Mouse (Mus musculus) CH12F3 (cell line): ENCODE measurements around the gene Ascc2.
"Not testable (repeated sequence)": the region's sequence is repeated elsewhere in the genome, so short reads cannot be mapped to it uniquely, and the experiment has no call there.

Source experiments
- in situ Hi-C: fragments of 300-500 bp; cut with MboI; formaldehyde crosslinking; loops from 2 replicates; pipeline ENCODE4 v1.14.3; 2020; ENCODE audit warnings: low sequenced_read_pairs

The Ascc2 gene

GRCm38 (mm10) chr11:4629861-4630280, 7.7 kb upstream of the Ascc2 start:
- in situ Hi-C loops = no loop called here

DNA sequence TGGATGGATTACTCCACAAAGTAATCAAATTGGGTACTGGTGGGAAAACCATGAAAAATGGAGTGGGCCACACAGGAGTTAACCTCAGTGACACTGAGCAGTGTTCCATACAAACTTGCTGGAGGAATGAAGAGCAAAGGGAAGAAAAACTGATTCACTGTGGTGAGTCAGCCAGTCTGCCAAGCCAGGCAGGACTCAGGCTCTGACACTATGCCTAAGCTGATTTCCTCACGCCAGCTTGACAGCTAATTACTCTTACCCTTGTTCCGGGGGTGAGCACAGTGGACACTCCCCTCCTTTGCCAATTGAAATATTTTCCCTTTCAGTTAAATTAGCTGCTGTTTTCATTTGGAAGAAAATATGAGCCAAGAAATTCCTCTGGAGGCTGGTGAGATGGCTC, 4.1 kb upstream of the Ascc2 start:
- in situ Hi-C loops = no loop called here

DNA sequence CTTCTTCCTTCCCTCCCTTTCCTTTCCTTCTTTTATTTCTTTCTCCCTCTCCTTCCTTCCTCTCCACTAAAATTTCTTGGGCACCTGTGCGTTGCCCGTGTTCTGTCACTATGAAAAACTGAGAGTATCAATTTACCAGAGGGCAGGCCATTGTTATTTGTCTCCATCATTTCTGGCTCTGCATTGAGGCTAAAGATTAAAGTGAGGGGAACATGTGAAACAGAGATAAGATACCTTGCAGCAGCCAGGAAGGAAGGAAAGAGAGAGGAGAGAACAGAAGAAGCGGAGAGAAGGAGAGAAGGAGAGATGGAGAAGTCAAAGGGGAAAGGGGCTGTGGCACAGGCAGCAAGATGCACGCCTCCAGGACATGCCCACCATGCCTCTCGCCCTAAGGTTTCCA, 3.2 kb upstream of the Ascc2 start:
- in situ Hi-C loops = no loop called here

GRCm38 (mm10) chr11:4636782-4637342, 685 bp upstream of the Ascc2 start:
- in situ Hi-C loops = no loop called here

DNA sequence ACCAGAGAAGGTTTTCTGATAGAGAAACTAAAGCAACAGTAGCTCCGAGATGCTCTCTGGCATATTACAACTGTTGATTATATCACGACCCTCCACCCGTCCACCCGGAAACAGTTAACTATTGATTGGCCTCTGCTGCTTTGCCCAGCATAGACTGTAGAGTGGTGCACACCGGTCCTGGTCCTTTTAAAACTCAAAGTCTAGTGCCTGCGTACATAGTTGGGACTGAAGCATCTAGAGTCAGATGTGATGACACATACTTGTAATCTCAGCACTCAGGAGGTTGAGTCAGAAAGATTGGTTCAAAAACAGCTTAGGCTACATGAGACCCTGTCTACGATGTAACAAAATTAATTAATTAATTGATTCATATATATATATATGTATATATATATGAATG, 714 bp downstream of the Ascc2 start:
- in situ Hi-C loops = no loop called here

DNA sequence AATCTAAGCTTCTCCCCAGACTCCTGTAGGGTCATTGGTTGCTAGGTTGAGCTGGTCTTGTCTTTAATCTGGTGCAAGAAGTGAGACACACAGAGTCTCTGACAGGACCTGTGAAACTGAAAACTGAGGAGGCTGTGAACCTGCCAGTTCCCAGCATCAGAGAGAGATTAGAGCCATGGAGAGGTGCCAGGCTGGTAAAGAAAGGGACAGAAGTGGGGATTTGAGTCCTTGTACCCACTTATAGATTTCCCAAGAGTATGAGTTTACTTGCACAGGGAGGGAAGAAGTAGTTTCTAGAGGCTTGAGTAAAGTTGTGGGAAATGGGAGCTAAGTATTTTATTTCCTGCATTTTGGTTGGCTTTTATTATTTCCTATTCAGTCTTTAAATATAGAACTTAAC, 3.6 kb downstream of the Ascc2 start:
- in situ Hi-C loops = no loop called here

GRCm38 (mm10) chr11:4643722-4644121, 6.2 kb downstream of the Ascc2 start:
- in situ Hi-C loops = no loop called here

DNA sequence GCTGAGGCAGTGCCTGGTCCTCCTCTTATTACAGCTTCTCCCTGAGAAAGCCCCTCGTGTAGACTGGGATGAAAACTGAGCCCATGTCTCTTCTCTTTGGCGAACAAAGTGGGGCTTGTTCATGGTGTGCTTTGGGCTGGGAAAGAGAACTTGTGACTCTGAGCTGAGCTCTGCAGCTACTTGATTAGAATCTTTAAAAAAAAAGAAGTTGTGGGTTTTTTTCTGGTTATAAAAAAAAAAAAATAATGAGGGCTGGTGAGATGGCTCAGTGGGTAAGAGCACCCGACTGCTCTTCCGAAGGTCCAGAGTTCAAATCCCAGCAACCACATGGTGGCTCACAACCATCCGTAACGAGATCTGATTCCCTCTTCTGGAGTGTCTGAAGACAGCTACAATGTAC, 7.6 kb downstream of the Ascc2 start:
- in situ Hi-C loops = not testable (repeated sequence)

- in situ Hi-C loops = no loop called here
Measured at GRCm38 (mm10) chr11:4646409-4646808, 8.9 kb downstream of the Ascc2 start.

DNA sequence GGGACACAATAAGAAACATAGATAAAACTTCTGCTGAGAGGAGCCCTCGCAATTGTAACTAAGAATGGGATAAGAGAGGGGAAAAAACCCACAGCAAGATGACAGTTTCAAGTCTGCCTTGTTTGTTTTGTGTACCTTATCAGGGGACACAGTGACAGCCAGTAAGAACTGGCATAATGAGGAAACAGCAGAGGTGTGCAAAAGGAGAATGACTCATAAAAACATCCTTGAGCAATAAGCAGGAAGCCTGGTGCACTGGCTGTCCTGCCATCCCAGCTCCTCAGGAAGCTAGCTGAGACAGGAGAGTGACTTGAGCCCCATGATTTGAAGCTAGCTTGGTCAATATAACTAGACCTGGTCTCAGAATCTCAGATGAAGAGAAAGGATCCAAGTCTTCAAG, 22.3 kb downstream of the Ascc2 start:
- in situ Hi-C loops = no loop called here

DNA sequence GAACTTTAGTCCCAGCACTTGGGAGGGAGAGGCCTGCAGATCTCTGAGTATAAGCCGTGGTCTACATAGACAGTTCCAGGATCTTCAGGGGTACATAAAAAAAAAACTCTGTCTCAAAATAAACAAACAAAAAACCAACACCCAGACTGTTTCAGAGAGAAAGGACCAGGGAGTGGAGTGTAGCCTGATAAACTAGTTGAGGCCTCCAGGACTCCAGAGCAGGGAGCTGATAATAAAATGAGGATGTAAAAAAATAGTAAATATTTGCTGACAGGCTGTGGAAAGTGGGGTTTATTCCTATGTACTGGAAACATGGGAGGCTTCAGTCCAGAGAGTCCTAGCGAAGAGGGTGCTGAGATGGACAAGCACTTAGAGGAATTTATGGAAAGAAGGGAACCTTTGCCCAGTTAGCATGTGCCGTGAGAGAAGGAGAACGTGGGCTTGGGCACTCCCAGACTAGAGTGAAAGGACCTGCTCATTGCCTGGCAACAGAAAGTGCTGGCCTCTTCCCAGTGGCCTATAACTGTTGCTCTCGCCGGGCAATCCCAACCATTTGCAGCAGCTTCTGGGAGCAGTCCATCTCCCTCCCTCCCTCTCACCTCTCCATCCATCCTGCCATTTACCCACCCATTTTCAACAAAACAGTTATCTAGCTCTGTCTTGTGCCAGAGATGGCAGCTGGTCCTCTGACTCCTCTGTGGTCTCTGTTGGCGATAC, 22.9 kb downstream of the Ascc2 start:
- in situ Hi-C loops = no loop called here

DNA sequence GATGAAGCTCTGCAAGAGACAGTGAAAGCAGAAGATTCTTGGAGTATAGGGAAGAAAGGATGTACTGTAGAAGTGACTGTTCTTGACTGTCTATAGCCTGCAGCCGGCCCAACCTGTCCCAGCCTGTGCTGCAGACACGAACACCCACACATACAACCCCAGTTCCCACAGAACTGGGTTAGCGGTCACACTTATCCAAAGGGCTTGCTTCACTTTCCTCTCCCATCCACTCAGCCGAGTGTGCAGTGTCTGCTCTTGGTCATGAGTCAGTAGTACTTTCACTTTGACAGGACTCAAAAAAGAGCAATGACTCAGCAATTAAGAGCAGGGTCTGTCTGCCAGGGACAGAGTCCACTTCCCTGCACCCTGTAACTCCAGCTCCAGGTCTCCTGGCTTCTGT, 23.8 kb downstream of the Ascc2 start:
- in situ Hi-C loops = no loop called here

DNA sequence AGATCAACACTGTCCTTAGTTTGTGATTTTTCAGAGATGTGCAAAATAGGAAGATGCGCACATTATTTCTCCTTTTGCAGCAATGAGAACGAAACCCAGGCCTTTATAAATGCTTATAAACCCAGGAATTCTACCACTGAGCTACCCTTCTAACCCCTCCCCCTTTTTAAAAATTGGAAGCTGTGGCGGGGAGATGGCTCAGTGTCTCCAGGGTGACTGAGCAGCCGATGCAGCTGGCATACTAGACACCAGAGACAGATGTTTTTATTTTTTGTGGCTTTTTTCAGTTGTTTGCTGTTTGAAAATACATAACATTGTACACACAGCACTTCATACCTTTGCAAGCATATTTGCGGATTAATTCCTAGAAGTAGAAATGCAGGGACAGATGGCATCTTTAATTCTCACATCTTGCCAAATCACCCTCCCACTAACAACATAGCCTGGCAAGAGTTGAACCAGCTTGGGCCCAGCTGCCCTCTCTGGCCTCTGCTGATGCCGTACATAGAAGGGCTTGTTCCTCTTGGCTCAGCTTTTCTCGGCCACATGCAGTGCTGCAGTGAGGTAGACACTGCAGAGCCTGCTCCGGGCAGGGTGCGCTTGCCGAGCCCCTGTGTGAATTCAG, 24.4 kb downstream of the Ascc2 start:
- in situ Hi-C loops = no loop called here

DNA sequence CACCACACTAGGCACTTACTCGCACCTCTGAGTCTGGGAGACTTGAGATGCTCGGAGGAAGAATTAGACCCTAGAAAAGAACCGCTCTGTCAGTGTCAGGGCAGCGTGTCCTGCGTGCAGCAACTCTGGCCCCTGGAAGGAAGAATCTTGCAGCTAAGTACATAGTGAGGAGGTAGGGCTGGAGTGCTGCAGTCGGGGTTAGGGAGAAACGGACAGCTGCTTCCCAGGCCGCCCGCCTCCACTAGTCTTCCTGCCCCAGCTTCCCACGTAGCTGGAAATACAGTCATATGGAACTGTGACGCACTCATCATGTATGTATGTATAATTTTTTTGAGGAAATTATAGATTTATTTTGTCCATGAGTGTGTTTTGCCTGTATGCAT, 24.9 kb downstream of the Ascc2 start:
- in situ Hi-C loops = no loop called here

- in situ Hi-C loops = no loop called here
Measured at GRCm38 (mm10) chr11:4671736-4672135, 34.2 kb downstream of the Ascc2 start.

- in situ Hi-C loops = no loop called here
Measured at GRCm38 (mm10) chr11:4674593-4674992, 37.0 kb downstream of the Ascc2 start.

DNA sequence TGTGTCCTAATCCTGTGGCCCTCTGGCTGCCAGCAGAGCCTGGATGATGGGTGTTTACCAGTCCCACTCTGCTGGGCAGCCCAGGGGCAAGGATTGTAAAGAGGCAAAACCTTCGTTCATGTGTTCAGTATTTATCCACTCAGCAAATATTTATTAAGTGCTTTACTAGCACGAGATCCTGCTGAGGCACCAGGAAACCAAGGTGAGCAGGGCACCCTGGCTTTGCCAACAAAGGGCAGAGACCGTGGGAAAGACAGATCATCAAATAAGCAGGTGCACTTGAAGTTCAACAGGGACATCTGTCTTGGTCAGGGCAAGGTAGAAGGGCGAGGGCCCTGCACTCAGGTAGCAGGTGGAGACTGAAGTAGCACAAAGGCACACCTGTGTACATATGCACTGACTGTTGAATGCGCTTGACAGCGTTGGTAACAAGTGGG, 37.6 kb downstream of the Ascc2 start:
- in situ Hi-C loops = no loop called here

- in situ Hi-C loops = no loop called here
Measured at GRCm38 (mm10) chr11:4675693-4676092, 38.1 kb downstream of the Ascc2 start.

DNA sequence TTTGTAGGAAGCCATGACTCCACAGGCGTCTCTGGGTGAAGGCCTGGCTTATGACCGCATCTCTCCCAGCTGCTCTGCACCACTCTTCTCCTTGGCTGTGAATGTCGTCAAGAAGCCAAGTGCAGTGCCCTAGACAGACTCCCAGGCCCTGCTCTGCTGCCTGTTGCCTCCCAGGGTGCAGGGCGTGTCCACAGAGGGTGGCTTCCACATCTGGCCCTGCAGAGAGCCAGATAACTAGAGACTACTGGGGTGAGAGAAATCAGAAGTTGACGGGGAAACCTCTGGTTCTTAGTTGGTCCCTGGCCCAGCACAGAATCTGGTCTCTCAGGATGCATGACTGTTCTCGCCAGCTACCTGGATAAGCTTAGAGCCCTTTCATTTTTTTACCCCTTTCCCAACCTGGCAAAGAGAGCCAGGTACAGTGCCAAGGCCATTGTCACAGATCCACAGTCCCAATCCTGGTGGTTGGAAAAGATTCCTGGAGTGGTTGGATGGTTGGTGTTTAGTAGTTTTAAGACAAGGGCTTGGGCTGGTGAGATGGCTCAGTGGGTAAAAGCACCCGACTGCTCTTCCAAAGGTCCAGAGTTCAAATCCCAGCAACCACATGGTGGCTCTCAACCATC, 39.8 kb downstream of the Ascc2 start:
- in situ Hi-C loops = no loop called here

DNA sequence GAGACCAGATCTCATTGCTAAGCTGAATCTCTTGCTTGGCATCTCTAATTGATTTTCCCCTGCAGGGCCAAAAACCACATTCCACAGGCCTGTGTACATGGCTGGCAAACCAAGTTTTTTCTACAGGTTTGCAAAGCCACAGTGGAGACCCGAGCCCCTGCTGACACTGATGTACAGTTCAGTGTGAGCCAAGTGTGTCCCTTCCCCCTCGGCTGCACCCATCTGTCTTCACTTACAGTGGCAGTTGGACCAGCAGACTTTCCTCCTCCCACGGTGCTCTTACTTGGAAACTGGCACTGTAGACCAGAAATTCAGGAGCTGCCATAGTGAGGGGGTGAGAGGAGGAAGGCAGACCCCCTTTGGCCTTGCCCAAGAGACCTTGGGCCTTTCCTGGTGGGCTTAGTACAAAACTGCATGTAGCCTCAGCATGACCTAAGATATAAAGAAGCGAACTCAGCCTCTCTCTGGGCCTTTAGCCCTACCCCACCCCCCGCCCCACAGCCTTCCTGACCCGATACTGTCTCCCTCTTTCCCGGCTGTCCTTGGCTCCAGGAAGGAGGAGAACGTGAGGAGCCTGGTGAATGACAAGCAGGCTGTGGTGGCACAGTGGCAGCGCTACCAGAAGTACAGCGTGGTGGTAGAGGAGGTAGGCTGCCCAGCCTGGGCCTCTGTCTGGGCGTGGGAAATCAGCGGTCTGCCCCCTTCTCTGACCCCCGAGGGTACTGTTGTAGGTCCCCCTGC, 41.3 kb downstream of the Ascc2 start:
- in situ Hi-C loops = no loop called here

- in situ Hi-C loops = no loop called here
Measured at GRCm38 (mm10) chr11:4679441-4679832, 41.9 kb downstream of the Ascc2 start.
